Mouse (Mus musculus) hematopoietic stem cell, adult 5-6 weeks (primary cell): ENCODE data around the gene Eps15. TPM values are rescaled to one million over a fixed set of nuclear protein-coding genes. Genes with fewer than 3 reads are reported as not detected.
"Not testable (repeated sequence)": the region's sequence is repeated elsewhere in the genome, so short reads cannot be mapped to it uniquely, and the experiment has no call there.

ENCODE experiments used
- ATAC-seq, 2 experiments: fragments of 125-278 bp in 1 of 2; replicated peaks in 1 of 2; 2 replicates each; pipeline ENCODE4 v1.8.0; 2016 to 2017; ENCODE audit warnings: inconsistent platforms in 2 of 2, mild to moderate bottlenecking in 2 of 2, moderate number of reproducible peaks in 2 of 2, low read depth in 1 of 2, moderate TSS enrichment in 1 of 2; ENCODE audit not compliant: low FRiP score in 2 of 2, poor library complexity in 2 of 2, severe bottlenecking in 2 of 2, insufficient read depth in 1 of 2, low TSS enrichment in 1 of 2
- total RNA-seq: library from RNA; stranded (forward); fragments of 172-1452, 232-1000 nt; gene quantifications from 2 replicates; pipeline ENCODE4 v1.2.3, GENCODE M21; 2017

Gene Eps15
- total RNA-seq, 1 experiment from 2014 or later, result 44.1 TPM

GRCm38 (mm10) chr4:109343909-109344308, 63.8 kb downstream of the Eps15 start:
- no peak for ATAC-seq

GRCm38 (mm10) chr4:109378107-109378506, 98.0 kb downstream of the Eps15 start:
- no peak for ATAC-seq

- no peak for ATAC-seq
These were observed 102.4 kb downstream of the Eps15 start for GRCm38 (mm10) chr4:109382457-109382856.

DNA sequence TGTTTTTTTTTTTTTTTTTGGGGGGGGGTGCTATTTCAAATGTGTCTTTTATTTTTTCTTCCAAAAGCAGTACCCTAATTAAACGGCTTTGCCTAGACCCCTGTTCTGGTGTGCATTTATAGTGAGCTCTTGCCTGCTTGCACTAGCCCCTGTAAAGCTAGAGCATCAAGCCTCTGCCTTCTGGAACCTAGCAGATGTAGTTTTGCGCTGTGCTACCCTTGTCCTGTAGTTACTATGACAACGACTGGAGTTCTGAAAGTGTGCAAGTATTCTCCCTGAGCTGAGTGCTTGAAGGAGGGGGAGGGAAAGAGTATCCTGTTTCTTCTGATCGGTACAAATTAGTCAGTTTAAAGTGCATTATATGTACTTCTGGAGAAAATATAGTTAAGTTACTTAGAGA, 105.5 kb downstream of the Eps15 start:
- no peak for ATAC-seq

DNA sequence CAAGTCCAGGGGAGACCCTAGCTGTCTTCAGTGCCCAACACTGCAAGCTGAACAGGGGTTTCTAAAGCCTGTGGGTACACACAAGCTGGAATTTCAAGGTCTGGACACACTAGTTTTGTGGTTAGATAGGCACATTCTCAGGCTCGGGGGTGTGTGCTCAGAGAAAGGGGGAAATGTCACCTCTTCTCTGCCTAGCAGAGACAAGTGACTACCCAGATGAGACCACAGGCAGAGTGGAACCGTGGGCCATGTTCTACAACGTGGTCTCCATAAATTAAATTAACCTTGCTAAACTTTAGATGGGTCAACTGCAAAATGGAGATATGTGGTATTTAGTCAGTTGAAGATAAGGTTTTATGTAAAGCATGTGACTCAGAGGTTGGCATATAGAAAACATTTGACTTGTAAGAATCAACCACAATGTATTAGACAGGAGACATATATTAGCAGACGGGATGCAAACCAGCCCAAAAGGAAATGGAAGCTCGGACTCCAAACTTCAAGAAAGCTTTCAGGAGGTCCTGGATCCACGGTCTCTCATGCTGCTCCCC, 113.2 kb downstream of the Eps15 start:
- ATAC-seq, result peak in 1 of 2 experiments; percentile 12; a peak in 1 of 4 replicates

DNA sequence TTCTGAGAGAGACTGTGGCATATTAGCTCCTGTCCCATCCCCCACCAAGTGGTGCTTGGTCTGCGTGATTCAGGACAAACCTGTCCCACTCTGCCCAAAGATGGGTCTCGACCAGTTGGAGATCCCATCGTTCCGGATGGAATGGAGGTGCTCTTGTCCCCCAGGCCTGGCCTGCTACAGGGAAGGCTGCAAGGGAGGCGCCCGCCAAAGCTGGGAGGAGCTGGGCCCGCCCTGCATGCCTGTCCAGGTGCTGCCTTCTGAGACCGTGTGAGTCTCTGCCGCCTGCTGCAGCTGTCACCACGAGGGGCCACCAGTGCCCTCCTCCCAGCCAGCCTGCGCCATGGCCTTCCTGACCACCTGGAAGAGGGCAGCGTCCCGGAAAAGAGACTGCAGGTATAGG, 113.8 kb downstream of the Eps15 start:
- ATAC-seq, result peak; percentile 37 to 50; a peak in 3 of 4 replicates

- ATAC-seq, result peak in 1 of 2 experiments; percentile 27; a peak in 1 of 4 replicates
These were observed 114.4 kb downstream of the Eps15 start for GRCm38 (mm10) chr4:109394314-109395074.

GRCm38 (mm10) chr4:109400366-109400980, 120.4 kb downstream of the Eps15 start:
- ATAC-seq, result no peak

GRCm38 (mm10) chr4:109401176-109401689, 121.2 kb downstream of the Eps15 start:
- ATAC-seq, result no peak

- not testable (repeated sequence) for ATAC-seq
These were observed 124.8 kb downstream of the Eps15 start for GRCm38 (mm10) chr4:109404908-109405307.

DNA sequence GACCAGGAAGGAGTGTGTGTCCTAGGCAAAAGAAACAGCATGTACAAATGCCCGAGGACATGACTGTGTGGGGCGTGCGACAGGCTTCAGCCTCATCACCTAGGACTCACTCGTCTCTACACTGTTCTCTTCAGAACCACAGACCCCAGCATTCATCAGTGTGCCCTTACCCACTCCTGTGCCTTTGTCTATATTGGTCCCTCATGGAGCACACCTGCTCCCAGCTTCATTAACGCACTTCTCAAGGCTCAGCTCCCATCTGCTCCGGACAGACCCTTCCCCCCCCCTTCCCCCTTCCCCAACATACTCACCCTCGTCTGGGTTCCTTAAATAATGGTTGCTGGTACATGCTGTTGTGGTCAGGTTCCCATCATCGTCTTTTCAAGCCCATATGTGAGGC, 125.3 kb downstream of the Eps15 start:
- ATAC-seq, result no peak

- peak; percentile 68 to 74; a peak in 2 of 4 replicates for ATAC-seq
These were observed 126.0 kb downstream of the Eps15 start for GRCm38 (mm10) chr4:109406054-109406485.

DNA sequence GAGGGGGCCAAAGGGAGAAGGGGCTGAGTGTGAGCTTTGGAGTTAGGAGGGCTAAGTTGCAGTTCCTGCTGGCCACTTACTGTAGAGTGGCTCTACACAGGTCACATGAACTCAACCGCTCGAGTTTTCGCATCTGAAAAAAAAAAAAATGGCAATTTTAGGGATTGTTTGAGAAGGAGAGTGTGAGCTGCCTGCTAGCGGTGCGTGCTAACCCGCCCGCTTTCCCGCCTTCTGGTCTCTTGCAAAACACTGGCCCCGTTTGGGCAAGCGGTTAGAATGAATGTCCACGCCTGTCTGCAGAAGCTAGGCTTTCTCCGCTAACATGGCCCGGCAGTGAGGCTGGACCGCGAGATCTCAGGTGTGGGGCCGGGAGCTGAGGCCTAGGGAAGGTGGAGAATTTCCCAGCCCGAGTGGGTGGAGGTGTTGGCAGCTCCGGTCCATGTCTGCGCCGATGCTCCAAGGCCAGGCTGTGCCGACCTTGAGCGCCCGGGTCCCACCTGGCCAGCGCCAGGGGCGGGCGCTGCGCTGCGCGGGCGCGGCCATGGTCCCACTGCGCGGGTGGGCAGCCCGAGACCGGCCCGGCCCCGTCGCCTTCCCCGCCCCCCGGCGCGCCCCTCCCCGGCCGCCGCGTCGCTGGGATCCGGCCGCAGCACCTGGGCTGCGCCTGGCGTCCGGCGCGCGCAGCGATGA, 126.6 kb downstream of the Eps15 start, which contains the start of gene Ttc39a:
Gene Ttc39a (plus strand): TSS at position 138 of the 690 bp plus-strand sequence.
- ATAC-seq, result peak; percentile 12 to 29; a peak in 3 of 4 replicates

GRCm38 (mm10) chr4:109407176-109407520, 127.1 kb downstream of the Eps15 start:
- no peak for ATAC-seq

DNA sequence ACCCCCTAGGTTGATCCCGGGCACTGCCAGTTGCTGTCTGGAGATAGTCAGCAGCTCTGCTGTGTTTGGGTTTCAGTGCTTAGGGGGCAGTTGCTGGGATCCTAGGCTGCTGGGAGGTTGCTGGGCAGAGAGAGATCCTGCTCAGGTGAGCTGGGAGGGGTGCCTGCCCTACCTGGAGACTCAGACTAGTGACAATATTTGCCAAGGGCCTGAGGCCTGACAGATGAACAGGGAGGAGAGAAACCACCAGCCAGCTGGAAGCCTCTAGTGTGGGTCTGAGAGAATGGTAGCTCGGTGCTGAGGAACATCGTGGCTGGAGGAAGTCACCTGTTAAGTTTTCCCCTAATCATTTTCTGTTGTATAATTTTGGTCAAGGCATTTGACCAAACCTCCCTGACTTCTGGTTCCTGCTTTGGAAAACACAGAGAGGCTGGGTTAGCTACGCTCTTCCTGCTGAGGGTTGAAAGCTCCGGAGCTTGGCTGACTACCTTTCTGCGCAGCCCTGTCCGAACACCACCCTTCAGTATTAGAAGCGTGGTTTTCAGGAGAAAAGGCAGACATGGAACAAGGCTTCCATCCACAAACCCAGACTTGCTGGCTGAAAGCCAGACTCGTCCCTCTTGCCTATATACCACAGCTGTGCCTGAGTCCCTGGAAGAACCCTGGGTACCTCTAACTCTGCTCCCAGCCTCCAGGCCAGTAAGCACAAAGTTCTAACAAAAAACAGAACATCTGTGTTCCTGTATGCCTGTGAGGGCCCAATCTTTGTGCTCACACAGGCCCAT, 127.8 kb downstream of the Eps15 start:
- ATAC-seq, result no peak

DNA sequence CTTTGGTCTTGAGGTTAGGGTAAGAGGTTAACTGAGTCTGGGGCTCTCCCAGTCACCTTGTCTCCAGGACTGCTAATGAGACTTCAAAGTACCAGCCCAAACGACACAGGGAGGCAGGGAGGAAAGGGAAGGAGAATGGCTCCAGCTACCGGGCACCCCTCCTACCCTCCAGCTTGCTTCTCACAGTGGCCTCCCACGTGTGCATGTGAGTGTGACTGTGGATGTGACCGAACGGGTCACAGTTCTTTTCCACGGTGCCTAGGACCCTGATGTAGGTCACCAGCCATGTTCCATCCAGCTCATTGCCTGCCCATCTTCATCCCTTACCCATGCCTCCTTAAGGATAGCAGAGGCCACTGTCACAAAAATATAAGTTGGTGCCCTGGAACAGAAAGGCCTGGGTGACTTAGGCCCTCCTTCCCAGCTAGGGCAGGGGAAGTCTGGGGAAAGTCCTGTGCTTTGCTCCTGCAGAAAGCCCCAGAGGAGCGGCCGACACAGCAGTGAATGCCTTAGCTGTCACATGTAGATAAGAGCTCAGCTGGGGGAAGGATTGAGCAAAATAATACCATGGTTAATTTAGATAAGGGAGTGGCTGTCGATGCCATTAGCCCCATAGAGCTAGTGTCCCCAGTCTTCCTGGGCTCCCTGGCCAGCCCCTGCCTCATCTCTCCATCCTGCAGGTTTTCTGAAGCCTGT, 130.8 kb downstream of the Eps15 start:
- ATAC-seq, result 0 out of 4 replicates have a peak, but pooled peaks of 1 of the 2 experiments have one; percentile 9
